Mouse (Mus musculus) embryo, embryonic 10.5 days (tissue): ENCODE results near the gene Disp1.

Experiments
- DNase-seq: peaks from one replicate; pipeline ENCODE4 v3.0.0-alpha.2; 2015; ENCODE audit warnings: low spot score

Gene Disp1

DNA sequence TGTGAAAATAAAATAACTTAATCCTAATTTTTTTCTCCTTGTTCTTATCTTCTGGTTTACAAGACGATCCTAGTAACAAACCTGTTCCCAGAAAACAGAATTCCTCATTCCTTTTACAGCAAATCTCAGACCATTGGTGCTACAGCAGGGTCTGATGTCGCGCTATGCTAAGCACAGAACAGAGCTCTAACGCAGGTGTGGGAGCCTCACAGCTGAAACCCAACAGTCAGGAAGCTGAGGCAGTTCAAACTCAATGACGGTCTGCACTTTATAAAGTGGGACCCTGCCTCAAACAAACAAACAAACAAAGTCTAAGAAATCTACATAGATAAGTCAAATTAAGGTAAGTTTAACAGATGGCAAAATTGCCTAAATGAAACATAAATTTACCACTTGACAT lies 20.4 kb downstream of the Disp1 start:
- DNase-seq: no peak

DNA sequence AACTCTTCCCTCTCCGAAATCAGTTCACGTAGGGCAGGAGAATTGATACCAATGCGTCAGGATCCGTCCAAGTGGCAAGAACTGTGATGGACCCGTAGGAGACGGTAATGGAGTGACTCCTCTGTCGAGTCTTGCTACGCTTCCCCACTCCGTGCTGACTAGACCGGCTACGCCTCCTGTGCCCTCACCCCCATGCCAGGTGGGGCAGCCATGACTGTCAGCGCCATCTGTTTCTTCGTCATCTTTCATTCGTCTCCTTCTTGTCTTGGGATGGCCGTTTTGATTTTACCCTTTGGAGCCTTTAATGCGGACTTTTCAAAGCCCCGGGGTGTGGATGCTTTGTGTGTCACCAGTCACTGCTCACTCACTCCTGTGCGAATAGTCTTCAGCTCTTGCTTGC lies 26.6 kb downstream of the Disp1 start:
- DNase-seq: no peak

DNA sequence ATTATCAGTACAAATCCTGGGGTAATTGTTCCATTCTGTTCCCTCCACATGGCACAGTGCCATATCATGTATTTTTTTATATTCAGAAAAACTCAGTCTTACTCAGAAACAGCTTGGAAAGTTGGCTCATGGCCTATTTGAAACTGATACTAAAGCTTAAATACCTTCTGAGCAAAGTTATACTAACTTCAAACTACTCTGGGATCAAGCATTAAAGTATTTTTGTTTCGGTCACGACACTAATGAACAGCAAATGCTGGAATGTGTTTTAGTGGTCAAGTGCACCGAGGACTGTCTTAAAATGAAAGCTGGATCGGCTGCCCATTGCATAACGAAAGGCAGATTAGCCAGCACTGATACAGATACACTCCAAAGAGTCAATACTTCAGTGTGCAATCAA lies 27.2 kb downstream of the Disp1 start:
- DNase-seq: no peak

DNA sequence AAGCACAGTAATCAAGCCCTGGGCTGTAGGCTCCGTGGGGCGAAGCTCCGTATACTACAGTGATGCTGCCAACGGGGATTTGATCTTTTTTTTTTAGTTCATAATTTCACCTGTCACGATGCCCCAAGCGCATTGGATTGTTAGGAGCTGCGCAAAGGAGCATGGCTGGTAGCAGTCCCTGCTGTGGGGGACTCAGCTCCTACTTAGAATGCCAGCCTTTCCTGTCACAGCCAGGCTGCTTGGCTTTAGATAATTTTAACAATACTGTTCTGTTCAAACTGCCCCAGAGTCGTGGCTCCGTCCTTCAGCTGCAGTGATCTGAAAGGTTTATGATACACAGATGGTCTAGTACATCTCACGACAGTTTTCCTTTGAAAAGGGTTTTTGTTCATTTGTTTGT lies 29.9 kb downstream of the Disp1 start:
- DNase-seq: no peak

DNA sequence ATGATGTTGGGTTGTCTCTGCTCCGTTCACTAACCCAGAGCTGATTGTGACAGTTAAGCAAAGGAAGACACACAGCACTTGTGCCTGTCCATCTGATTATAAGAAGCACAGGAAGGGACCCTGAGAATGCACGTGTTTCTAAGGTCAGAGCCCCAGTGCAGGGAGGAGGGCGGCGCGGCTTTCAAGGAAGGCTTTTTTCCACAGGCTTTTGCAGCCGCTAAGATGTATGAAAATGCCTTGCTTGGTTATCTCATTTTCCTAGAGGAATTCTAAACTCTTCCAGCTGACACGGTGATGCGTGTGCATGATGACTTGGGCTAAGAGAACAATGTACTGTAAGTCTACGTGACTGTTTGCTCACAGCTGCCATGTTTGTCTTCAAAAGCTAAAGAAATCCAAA lies 30.9 kb downstream of the Disp1 start:
- peak; percentile 59 for DNase-seq

DNA sequence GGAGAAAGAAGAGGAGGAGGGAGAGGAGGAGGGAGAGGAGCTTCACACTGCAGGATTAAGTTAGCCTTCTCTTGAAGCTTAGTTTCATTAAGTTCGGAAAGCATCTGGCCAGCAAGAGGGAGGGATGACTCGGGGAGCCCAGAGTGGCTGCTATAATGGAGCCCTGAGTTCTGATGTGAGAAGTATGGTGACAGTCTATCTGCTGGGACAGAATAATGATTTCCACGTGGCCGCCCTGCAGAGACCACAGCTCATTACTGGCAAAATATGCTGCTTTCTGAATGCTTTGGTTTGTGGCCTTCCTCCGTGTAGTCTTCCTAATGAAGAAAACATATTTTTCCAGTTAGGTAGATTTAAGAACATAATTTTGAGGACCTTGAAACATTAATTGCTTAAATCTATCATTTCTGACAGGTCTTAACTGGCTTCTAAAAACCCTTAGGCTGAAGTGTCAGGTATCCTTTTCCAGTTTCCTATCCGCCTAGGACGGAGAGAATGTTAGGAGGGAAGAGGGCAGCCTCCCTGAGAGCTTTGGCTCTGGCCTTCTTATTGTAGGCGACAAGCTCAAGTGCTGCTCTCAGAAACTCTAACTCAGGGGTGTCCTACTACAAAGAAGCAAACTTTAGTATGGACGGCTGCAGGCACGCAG lies 32.2 kb downstream of the Disp1 start:
- DNase-seq: peak; percentile 70

DNA sequence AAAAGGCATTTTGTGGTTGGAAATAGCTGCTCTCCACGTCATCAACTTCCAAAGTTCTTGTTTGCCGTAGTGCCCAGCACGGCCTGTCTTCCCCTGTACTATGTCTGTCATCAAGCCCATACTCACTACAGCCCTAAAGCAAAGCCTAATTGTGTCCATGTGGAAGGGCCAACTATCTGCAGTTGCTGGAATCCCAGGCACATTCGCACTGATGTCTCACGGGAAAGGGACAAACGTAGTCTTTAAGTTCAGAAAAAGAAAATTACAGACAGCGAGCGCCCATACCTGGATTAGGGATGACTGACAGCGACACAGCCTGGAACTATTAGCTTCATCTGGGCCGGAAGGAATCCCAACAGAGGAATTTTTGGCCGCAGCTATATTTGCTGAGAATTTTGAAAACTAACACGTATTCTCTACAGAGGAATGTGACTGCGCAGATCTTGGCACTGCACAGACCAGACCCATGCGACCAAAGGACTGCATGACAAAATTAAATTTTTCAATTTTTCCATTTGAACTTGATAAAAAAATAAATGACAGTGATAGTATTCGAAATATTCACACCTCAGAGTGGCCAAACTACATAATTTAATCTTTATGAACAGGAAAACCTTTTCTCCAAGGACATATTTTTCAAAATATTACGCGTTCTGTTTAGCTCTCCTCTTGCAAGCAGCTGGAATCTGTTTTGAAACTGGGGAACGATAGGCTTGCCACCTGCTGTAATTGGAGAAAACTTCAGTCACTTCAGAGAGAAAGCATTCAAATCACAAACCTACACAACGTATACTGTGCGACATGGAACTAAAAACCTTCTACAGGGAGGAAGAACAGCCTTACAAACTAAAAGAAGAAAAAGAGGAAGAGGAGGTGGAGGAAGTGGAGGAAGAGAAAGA lies 33.0 kb downstream of the Disp1 start:
- DNase-seq: peak; percentile 52

DNA sequence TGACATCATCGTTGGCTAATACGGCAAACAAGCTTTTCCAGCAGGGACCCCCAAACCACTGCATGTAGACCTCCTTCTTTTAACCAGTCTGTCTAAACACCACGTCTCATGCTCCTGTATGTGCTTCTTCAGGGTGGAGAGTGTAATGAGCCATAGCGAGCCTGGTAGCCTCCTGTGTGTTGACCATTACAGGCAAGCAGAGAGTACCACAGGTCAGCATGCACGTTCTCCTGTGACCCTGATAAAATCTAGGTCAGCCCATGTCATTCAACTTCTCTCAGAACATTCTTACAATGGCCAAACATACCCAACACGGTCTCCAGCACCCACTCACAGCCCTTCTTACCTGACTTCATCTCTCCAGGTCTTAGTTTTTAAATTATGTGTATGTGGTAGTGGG lies 35.8 kb downstream of the Disp1 start:
- DNase-seq: no peak

DNA sequence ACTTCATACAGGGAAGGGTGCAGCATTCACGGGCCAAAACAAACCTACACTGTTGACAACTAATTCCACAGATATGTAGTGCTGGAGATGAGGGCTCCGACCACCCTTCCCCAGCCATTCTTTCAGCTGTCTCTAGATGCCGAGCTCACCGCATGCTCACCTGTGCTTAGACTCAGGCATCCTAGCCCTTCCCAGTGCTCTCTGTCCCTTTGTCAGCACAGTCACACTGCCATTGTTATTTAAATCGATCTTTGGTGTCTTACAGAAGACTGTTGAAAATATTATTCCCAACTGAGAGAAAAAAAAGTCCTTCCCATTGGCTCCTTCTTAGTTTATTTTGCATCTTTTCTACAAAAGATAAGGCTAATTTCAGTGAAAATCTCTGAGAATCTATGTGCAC lies 36.6 kb downstream of the Disp1 start:
- no peak for DNase-seq

DNA sequence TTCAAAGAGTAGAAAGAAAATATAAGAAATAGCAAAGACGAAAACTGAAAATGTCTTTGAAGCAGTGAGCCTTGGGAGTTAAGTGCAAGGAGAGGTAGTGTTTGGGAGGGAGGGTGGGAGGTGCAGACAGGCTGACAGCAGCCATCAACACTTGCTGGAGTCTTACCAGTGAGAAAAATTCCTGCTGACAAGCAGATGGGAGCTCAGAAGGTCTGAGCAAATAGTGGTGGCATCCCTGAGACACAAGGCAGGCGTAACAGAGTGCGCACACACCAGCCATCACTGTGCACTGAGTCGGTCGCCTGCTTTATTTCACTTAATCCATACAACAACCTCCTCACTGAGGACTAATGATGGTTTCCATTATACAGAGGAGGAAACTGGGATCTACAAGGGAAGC lies 37.8 kb downstream of the Disp1 start:
- DNase-seq: no peak

DNA sequence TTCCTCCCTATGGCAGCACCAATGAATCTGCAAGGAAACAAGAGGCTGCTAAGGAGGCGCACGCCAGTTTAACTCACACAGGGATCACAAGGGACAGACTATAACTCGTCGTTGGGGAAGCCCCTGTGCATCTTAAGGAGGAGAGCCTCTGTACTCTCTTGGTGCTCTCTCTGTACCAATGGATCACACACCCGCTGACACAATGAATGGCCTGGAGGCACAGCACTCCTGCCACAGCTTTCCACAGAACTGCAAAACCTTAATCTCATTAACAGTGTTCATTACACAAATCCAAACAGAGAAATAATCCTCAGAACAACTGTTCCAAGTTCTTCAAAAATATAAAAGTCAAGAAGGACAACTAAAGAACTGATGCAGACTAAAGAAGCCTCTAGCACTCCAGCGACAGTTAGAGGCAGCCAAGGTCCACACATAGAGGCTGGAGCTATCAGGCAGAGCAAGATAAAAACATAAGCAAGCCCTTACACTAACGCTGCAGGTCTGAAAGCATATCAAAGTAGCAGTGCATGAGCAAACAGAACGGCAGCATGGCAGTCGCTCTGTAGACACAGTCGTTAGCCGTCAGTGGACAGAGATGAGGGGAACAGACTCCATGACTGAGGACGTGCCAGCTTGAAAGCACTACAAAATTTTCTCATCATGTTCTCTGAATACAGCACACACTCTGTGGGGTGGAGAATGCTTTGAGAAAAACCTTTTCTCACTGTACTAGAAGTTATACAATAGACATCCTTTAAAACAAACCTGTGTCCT lies 38.5 kb downstream of the Disp1 start:
- DNase-seq: no peak

DNA sequence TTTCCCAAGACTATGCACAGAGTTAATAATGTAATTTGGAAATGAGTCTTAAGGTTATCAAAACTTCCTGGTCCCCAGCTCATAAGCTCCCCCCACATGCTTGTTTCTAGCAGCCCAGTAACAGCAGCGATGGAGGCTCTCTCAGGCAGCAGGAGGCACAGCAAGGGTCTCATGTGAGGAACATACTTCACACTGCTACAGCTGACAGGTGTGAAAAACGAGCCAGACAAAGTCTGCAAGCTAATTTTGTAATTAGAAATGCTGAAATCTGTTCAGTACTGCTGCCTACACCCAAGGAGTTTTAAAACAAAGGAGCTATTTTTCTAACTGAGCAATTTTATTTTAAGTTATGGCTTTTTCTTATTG lies 40.3 kb downstream of the Disp1 start:
- no peak for DNase-seq

DNA sequence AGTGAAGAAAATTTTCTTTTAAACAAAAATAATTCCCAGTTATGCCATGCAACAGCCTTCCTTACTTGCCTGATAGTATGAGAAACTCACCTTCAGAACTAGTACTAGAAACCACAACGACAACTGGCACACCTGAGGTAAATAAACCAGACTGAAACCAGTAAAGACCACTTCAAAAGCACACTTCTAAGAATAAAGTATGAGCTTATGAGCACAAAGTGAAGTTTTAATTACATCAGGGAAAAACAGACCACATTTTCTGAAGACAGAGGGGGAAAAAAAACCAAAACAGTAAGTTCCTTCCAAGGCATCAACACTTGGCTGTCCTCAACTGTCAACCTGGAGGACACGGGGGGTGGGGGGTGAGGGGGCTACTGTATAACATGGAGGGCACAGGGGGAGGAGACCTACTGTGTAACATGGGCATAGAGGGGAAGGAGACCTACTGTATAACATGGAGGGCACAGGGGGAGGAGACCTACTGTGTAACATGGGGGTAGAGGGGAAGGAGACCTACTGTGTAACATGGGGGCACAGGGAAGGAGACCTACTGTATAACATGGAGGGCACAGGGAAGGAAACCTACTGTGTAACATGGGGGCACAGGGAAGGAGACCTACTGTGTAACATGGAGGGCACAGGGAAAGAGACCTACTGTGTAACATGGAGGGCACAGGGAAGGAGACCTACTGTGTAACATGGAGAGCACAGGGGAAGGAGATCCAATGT lies 40.9 kb downstream of the Disp1 start:
- DNase-seq: no peak

DNA sequence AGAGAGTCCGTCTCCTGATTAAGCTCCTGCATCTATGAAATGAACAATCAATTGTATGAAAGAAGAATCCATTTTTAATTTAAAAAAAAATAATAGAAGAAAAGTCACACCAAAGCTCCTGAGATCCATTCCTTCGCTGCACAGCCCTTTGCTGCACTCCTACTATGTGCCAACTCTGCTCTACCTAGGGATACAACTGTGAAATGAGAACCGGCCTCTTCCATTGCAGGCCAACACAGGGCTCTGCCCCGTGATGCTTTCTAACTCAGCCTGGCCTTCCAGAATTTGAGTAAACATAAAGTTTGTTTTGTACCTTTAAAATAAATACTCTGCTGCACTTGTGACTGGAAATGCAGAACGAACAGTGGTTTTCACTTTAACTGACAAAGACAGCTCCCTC lies 42.0 kb downstream of the Disp1 start:
- no peak for DNase-seq

DNA sequence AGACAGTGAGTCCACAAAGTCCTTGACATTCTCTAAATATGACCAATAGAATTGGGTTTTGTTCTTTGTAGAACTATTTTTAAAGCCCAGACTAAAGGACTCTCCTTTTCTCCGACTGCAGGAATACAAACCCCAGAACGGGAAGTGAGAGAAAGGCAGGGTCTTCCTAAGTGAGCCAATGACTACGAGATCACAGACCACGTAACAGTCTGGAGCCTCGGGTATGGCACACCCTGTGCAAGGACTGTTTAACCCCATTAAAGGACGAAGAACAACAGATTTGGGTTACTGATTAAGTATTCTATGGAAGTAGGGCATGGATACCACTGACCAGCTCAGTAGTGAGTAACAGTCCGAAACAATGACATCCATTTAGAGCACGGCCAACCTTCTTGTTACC lies 46.1 kb downstream of the Disp1 start:
- DNase-seq: no peak

DNA sequence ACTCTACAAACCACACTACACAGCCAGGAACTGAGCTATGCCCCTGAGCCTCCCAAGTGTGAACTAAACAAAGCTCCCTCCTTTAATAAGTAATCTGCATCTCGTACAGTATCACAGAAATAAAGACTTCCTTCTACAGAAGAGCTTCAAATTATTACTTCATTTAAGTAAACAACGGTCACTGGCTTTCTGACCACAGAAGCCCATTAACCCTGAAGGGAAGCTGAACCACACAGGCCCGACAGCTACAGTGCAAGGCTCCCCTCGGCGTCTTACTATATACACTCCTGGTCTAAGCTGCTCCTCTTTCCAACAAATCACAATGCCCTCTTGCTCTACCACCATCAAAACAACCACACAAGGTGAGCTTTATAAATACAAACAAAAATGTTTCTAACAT lies 50.2 kb downstream of the Disp1 start:
- DNase-seq: no peak

DNA sequence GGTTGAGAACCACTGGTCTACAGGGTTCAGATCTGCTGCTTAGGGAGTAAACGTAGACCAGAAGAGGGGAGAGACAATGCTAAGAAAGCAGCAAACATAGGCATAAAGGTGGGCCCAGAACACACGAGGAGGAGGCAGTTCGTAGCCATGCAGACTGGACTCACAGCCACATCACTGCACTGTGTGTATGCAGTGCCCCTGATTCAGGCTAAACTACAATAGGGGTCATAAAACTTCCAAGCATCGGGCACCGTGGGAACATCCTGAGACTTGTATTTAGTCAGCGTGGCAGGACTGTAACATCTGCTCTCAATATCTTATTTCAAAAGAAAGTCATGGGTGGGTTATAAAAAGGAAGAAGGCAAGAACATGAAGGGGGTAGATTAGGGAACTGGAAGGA lies 52.9 kb downstream of the Disp1 start:
- no peak for DNase-seq

DNA sequence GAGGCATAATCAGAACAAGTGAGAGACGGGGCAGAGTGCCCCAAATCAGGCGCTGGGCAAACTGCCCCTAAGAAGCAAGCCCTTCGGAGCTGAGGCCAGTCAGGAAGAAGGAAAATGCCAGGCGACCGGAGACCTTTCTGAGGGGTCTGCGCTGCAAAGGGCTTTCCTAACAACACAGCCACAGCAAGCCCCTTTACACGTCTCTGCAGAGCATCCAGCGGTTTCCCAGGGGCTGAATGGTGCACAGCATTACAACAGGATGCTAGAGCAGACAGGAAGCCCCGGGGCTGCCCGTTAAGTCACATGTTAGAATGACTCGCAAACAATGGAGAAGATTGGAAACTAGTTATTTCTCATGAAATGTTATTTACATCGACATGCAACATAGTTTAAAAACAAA lies 53.5 kb downstream of the Disp1 start:
- DNase-seq: no peak

DNA sequence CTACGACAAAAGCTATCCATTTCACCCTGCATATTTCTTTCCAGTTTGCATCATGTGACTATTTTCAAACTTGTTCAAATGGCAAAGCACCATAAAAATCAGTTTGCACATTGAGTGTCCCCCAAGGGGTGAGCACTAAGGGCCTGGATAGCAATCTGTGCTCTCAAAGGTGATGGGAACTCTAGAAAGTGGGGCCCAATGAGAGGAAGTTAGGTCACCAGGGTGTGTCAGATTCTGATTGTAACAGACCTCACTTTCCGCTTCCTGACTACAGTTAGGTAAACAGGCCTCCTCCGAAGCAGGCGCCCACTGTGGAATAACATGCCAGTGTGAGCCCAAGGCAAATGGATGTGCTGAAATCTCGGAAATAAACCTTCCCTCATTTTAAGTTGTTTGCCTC lies 54.6 kb downstream of the Disp1 start:
- DNase-seq: no peak

DNA sequence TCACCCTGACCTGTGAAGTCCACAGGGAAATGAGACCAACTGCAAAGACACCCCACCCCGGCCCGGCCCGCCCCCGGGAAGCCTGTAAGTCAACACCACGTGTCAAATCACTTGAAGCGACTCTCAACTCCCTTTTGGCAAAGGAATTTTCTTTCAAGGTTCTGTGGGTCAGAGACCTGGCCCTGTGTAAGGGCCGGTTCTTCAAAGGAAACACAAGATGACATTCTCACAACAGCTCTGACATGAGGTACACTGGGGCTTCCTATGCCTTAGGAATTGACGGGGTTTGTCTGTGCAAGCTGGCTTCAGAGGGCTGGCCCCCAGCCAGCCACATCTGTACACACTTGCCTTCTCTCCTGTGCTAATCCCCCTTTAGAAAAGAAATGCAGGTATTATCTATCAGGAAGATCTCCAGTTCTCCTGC lies 56.7 kb downstream of the Disp1 start:
- DNase-seq: no peak

DNA sequence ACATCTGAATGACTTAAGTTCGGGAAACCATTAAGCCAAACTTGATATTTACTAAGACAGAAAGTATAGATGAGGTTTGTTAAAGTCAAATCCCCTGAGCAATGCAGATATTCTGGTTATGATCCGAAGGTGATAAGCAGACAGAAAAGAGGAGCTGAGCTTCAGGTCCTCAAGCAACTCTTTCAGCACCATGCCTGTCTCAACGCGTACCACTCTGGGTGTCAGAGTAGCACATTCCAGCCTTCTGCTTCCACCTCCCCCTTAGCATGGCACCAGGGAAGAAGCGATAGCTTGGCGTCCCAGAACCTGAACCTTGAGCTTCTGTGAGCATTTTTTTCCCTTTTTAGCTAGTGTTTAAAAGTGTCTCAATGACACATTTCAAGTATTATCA lies 57.1 kb downstream of the Disp1 start:
- no peak for DNase-seq

DNA sequence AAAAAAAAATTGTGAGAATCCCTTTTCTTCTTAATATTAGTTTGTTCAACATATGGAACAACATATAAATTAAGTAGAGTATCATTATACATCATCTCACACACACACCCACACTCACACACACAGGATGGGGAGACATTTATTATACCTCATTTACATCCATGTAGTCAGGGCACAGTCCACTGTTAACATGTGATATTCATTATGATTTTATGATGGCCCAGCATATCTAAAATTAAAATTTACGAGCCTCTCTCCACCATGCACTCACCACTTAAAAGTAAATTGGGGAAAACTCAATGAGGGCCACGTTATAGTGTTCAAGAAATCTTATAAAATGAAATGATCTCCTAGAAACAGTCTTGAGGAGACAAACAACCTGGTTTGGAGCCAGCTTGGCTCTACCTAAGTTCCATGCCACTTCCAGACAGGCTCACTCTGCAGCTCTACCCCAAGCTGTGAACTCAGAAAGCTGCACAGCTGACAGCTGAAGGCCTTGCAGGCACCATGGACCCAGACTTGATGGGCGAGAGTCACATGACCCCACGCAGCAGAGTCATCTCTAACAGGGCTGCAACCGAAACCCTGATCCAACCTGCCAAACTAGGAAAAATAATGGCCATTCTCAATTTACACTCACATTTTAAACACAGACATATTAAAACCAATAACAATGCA lies 57.7 kb downstream of the Disp1 start:
- no peak for DNase-seq
